Mouse (Mus musculus) spleen, postnatal 14 days (tissue): ENCODE data around the gene Gm6899.

Source experiments
- DNase-seq, 2 experiments: peaks; one replicate each; pipeline ENCODE4 v3.0.0; 2021 to 2022; ENCODE audit warnings: low spot score in 2 of 2

Gm6899 gene

DNA sequence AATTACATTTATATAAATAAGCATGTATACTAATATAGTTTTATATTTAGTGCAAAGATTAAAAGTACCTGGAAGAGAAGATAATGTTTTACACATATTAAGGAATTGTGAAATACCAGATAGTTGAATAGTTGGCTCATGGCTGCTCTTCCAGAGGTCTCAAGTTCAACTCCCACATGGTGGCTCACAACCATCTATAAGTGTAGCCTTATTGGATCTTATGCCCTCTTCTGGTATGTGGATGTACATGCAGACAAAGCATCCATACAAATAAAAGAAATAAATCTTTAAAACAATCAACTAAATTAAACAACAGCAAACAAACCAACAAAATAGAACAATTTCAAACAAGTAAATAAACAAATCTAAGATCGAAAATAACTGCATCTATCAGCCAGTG lies 49.1 kb downstream of the Gm6899 start:
- no peak for DNase-seq
